Mouse (Mus musculus) liver, adult 2 months (tissue): ENCODE results near the gene Atp5h.

Source experiments
- CTCF ChIP-seq: fragments of 200-500 bp; IDR thresholded peaks from 2 replicates; pipeline ENCODE4 v1.5.1; 2011; ENCODE audit warnings: low read depth, low read length, control low read depth
- POLR2A ChIP-seq: fragments of 200-500 bp; IDR thresholded peaks from 2 replicates; pipeline ENCODE4 v1.6.1; 2011; ENCODE audit warnings: low read length, control low read depth; ENCODE audit not compliant: insufficient read depth; ENCODE audit errors: extremely low read depth

DNA sequence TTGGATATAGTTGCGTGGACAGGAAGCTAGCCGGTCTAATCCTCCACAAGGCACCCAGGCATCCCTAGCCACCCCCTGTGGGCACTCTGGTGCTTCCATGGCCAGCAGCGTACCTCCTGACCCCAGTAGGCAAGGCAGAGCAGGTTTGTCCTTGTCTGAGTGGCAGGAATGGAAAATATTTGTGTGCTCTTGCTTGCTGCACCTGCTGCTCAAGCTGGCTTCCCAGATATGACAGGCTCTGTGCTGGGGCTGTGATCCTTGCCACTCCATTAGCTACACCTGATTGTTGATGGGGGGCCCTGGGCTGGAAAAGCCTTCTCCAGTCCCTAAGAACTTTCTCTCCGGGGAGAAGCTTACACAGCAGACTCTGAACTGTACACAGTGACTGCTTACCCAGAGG is 33.5 kb upstream of the Atp5h start:
- TF ChIP-seq CTCF (no peak), POLR2A (no peak)
